Mouse (Mus musculus): ENCODE results near the gene Zfp292. TPM values are rescaled to one million over a fixed set of nuclear protein-coding genes. Genes with fewer than 3 reads are reported as not detected.

Zfp292 gene
- total and polyA plus RNA-seq, 3 experiments, result 9.8 to 19.4 (median 16.8) TPM

GRCm38 (mm10) chr4:34831496-34831895, 51.3 kb downstream of the Zfp292 start:
- no peak overlapping the region for H3K27ac ChIP-seq (ENCODE audit: control insufficient read depth, low read depth, low read length)
- H3K79me2 ChIP-seq (ENCODE audit: control insufficient read depth, insufficient read depth, low read length, poor library complexity), result no peaks in the 10 kb centered on the region; the same call in 1 of the 2 replicates
- H3K9me3 ChIP-seq (replicated peaks; ENCODE audit: insufficient read depth, low read length), result no peaks in the 10 kb centered on the region
- peaks cover 2 to 21% of the 10 kb centered on the region in 2 experiments; a peak in 3 of 4 replicates for H3K36me3 ChIP-seq (ENCODE audit: control insufficient read depth in 1 of 2, insufficient read depth in 2 of 2, low read length in 2 of 2)
- H3K9ac ChIP-seq (ENCODE audit: control insufficient read depth, low read depth, low read length, poor library complexity, severe bottlenecking), result no peak overlapping the region
- no peaks in the 10 kb centered on the region for H3K27me3 ChIP-seq (ENCODE audit: control insufficient read depth in 1 of 2, insufficient read depth in 2 of 2, low read length in 2 of 2)
- TF ChIP-seq NRF1 (IDR thresholded peaks at IDR 0.05; ENCODE audit: insufficient read depth, low read depth, low read length, poor library complexity, severe bottlenecking) (no peak), ZC3H11A (IDR thresholded peaks at IDR 0.05; ENCODE audit: low read depth, low read length) (no peak), ZKSCAN1 (IDR thresholded peaks at IDR 0.05; ENCODE audit: low read depth, low read length) (no peak), ETS1 (IDR thresholded peaks at IDR 0.05; ENCODE audit: low read depth, low read length) (no peak), ZNF384 (IDR thresholded peaks at IDR 0.05; ENCODE audit: low read depth, low read length) (no peak), TAL1 (IDR thresholded peaks at IDR 0.05; ENCODE audit: low read length) (no peak), MAX (IDR thresholded peaks at IDR 0.05; ENCODE audit: low read length) (no peak), RCOR1 (IDR thresholded peaks at IDR 0.05; ENCODE audit: low read depth, low read length) (no peak), SIN3A (IDR thresholded peaks at IDR 0.05; ENCODE audit: low read length) (no peak), MEF2A (IDR thresholded peaks at IDR 0.05; ENCODE audit: extremely low read depth, insufficient replicate concordance, low read depth, low read length, poor library complexity, severe bottlenecking) (no peak), TBP (IDR thresholded peaks at IDR 0.05; ENCODE audit: low read depth, low read length) (no peak), BHLHE40 (IDR thresholded peaks at IDR 0.05; ENCODE audit: borderline replicate concordance, low read depth, low read length) (no peak), POLR2AphosphoS5 (IDR thresholded peaks at IDR 0.05; ENCODE audit: borderline replicate concordance, low read depth, low read length) (no peak)
- no peaks in the 10 kb centered on the region for H3K4me1 ChIP-seq (ENCODE audit: control insufficient read depth in 1 of 2, insufficient read depth in 2 of 2, low read length in 2 of 2)
- DNase-seq (ENCODE audit: low read depth, low spot score), result no peak
- no peak overlapping the region for H3K4me3 ChIP-seq (ENCODE audit: control insufficient read depth in 1 of 2, insufficient read depth in 1 of 2, low read depth in 2 of 2, low read length in 2 of 2)

DNA sequence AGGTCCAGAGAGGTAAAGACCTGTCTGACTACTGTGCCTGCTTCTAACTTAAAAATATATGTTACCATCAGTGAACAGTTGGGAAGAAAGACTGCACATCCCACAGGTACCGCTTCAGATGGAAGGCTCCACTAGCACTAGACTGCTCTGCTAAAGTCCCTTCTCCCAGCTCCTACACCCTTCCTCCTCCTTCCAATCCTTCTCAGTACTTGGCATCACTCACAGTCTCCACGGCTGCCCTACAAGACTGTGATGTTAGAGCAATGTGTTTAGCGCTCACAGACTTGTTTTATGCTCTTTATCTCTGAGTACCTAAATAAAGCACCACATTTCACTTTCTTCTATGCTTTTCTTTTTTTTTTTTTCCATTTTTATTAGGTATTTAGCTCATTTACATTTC, 53.3 kb downstream of the Zfp292 start:
- no peaks in the 10 kb centered on the region for H3K27me3 ChIP-seq (ENCODE audit: control insufficient read depth in 1 of 2, insufficient read depth in 2 of 2, low read length in 2 of 2)
- H3K27ac ChIP-seq (ENCODE audit: control insufficient read depth, low read depth, low read length), result no peak overlapping the region
- DNase-seq (ENCODE audit: low read depth, low spot score), result no peak
- H3K9ac ChIP-seq (ENCODE audit: control insufficient read depth, low read depth, low read length, poor library complexity, severe bottlenecking), result no peak overlapping the region
- peaks cover 2 to 15% of the 10 kb centered on the region in 2 experiments; a peak in 3 of 4 replicates for H3K36me3 ChIP-seq (ENCODE audit: control insufficient read depth in 1 of 2, insufficient read depth in 2 of 2, low read length in 2 of 2)
- H3K79me2 ChIP-seq (ENCODE audit: control insufficient read depth, insufficient read depth, low read length, poor library complexity), result no peaks in the 10 kb centered on the region; the same call in 1 of the 2 replicates
- no peak overlapping the region for H3K4me3 ChIP-seq (ENCODE audit: control insufficient read depth in 1 of 2, insufficient read depth in 1 of 2, low read depth in 2 of 2, low read length in 2 of 2)
- no peaks in the 10 kb centered on the region for H3K4me1 ChIP-seq (ENCODE audit: control insufficient read depth in 1 of 2, insufficient read depth in 2 of 2, low read length in 2 of 2)
- no peaks in the 10 kb centered on the region for H3K9me3 ChIP-seq (replicated peaks; ENCODE audit: insufficient read depth, low read length)
- no peak for TF ChIP-seq ZKSCAN1 (IDR thresholded peaks at IDR 0.05; ENCODE audit: low read depth, low read length)
- no peak for TF ChIP-seq MAFK (IDR thresholded peaks at IDR 0.05; ENCODE audit: borderline replicate concordance, low read depth, low read length)
- TF ChIP-seq CTCF (IDR thresholded peaks at IDR 0.05 in 2 of 3, conservative IDR thresholded peaks at IDR 0.05 in 1 of 3; ENCODE audit: control insufficient read depth in 1 of 3, insufficient read depth in 1 of 3, low read depth in 2 of 3, low read length in 3 of 3, poor library complexity in 1 of 3, severe bottlenecking in 1 of 3), result no peak
- no peak for TF ChIP-seq EP300 (IDR thresholded peaks at IDR 0.05; ENCODE audit: low read depth in 1 of 2, low read length in 2 of 2)
- TF ChIP-seq ELF1 (IDR thresholded peaks at IDR 0.05; ENCODE audit: low read depth, low read length), result no peak
- no peak for TF ChIP-seq SIN3A (IDR thresholded peaks at IDR 0.05; ENCODE audit: low read length)
- no peak for TF ChIP-seq POLR2A (IDR thresholded peaks at IDR 0.05; ENCODE audit: control insufficient read depth in 1 of 2, insufficient read depth in 1 of 2, low read depth in 1 of 2, low read length in 2 of 2, poor library complexity in 1 of 2)
- TF ChIP-seq TBP (IDR thresholded peaks at IDR 0.05; ENCODE audit: low read depth, low read length), result no peak
